Mouse (Mus musculus) adrenal gland, postnatal 36 days (tissue): ENCODE data around the gene Synpo2l. TPM values are rescaled to one million over a fixed set of nuclear protein-coding genes. Genes with fewer than 3 reads are reported as not detected.
A peak's percentile ranks its signal among the peaks of the same experiment; 100 is the strongest.

Experiments
- DNase-seq, 2 experiments: peaks; one replicate each; pipeline ENCODE4 v3.0.0; 2021; ENCODE audit warnings: mixed read lengths in 1 of 2
- total RNA-seq, 2 experiments: library from RNA; stranded (reverse); gene quantifications; 2 replicates each; pipeline ENCODE4 v1.2.3; 2021

Gene Synpo2l
- total RNA-seq, 2 experiments from 2014 or later, result 0.30 TPM

- no peak for DNase-seq
Measured at GRCm38 (mm10) chr14:20681742-20682141, 13.6 kb upstream of the Synpo2l start.

DNA sequence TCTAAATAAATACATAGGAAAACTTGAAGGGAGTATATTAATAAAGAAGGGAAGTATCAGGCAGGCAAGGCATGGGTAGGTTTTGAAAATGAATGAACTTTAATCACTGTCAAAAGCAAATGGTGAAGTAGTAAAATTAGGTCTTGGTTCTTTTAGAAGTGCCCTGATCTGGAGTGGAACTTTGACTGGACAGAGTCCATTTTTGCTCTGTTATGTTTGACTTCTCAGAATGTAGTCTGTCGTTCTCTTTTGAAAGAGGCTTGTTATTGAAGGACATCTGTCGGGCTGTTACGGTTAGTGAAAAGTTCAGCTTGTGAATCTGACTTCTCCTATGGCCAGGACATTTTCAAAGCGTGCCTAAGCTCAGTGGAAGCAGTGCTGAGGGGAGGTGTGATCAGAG, 9.8 kb upstream of the Synpo2l start:
- DNase-seq, result no peak

DNA sequence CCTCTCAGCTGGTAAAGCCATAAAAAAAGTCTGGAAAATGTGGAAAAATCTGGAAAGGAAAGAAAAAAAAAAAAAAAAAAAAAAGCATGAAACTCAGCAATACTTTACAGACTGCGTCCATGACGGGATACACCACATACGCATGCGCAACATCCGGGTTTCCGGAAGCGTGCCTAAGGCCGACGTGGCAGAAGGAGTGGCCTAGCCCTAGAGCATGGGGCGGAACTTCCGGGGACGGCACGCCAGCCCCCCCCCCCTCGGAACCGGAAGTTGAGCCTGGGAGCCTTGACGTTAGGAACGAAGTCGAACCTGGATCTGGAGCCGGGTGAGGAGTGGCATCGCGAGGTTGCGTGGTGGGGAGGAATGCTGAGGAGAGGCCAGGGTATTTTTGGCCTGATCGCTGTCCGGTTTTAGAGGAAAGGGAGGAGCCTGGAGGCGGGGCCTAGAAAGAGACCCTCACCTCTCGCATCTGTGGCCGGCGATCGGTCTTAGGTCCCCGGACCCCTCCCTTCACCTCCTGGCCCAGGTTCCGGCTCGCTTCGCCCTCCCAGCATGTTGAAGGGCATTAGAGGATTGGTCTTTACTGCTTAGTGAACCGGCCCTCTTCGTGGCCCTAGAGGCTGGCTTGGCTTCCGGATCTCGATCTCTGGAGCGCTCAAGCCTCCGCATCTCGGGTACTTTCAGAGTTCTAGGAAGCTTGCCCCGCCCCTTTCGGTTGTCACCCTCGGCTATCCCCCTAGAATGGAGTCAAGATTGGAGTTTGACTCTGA, 6.1 kb upstream of the Synpo2l start, which contains the start of gene Sec24c:
Sec24c (plus strand) TSS at position 245 of the 770 bp plus-strand sequence.
- peak; percentile 98 to 100 for DNase-seq

DNA sequence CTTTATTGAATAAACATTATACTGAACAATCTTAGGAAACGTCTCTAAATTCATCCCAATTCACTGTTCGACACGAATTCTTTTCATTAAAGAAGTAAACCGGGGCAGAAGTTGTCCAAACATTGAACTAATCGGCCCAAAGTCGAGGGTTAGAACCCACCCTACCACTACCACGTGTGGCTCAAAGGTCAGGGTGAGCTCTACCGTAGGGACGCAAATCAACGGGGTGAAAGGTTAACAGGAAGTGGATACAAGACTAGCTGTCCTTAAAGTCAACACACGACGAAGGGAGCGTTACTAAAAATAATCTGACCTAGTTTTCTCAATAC, 5.5 kb upstream of the Synpo2l start:
- peak; percentile 47 to 69 for DNase-seq

GRCm38 (mm10) chr14:20672990-20673389, 4.8 kb upstream of the Synpo2l start:
- peak; percentile 24 to 28 for DNase-seq

GRCm38 (mm10) chr14:20667469-20667868, 685 bp downstream of the Synpo2l start:
- no peak for DNase-seq

DNA sequence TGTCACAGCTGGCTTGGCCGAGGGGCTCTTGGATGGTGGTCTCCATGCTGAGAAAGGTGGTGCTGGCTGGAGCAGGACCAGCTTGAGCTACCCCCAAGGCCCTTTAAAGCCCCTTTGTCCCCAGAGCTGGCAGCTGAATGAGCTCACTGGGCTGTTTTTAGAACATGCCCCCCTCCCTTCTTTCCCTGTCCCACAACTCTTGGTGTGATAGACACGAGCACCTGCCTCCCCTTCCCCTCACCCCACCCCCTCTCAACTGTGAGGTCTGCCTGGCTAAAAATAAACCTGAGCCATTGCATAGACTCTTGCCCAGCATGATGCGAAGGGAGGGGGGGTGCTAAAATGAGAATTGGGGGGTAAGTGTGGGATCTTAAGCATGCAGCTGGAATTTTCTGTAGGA, 3.7 kb downstream of the Synpo2l start:
- DNase-seq, result no peak

GRCm38 (mm10) chr14:20663601-20664000, 4.6 kb downstream of the Synpo2l start:
- no peak for DNase-seq

DNA sequence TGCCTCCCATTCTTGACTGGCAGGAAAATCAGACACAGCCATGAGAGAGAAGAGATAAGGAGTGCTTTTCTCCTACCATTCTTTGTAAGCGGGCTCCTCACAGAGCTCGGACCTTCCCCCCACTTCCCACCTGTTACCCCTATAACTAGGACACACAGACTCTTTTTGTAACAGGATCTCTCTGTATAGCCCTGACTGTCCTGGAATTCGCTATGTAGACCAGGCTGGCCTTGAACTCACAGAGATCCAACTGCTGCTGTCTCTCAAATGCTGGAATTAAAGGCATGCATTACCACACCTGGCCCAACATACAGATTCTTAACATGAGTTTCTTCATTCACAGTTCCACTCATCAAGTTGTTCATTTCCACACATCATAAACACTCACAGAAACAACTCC, 5.4 kb downstream of the Synpo2l start:
- DNase-seq, result no peak

DNA sequence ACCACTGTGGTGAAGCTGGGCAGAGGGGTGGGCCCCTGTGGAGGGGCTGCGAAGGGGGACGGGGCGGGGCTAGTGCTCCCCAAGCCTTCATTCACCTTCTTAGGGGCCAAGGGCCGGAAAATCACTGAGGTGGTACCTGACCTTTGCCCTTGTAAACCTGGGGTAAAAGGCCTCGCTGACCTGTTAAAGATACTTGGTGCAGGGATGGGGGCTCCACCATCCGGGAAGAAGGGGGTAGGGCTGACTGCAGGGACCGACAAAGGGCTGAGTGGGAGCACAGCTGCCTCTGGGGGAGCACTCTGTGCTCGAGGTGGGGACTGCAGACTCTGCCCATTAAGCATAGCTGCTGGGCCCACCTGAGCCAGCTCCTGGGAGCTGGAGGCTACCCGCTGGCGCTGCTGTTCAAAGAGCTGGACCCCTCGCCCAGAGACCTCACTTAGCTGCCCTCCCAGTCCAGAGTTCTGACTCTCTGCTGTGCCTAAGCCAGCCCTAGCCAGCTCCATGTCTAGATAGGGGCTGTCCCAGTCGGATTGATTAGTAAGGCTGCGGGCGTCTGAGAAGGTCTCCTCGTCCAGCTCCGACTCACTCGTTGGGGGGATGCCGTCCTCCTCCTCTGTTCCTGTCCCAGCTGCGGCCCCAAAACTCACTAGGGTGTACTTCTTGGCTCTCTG, 6.4 kb downstream of the Synpo2l start:
- peak in 1 of 2 experiments; percentile 12 for DNase-seq

DNA sequence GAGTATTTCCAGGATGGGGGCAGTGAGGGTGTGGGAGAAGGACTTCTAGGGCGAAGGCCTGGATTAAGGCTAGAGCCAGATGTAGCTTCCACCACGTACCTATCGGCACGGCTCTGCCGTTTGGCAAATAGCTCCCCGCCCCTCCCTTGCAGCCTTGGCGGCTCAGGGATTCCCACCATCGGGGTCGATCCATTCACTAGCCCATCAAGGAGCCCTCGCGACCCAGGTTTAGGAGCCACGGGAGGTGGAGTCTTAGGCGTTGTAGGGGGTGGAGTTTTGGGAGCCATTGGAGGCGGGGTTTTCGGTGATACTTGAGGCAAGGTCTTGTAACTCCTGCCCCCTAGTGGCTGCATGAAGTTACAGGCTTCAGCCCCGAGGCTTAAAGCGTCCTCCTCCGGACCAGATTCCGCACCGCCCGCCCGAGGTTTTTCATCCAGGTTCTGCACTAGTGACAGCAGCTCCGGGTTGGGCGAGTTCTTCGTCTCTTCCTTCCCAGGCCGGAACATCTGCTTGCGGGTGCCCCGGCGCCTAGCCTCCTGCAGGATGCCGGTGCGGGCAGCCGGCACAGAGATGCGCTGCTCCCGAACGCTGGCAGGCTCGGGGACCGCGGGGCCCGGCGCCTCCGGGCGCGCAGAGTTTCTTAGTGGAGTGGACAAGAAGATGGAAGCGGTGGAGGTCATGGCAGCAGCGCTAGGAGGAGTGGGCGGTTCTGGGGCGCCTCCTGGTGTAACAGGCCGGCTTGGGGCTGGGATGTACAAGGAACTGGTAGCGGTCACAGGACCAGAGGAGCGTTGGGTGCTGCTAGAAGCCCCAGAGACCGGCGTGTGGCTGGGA, 7.1 kb downstream of the Synpo2l start:
- peak; percentile 93 to 96 for DNase-seq

DNA sequence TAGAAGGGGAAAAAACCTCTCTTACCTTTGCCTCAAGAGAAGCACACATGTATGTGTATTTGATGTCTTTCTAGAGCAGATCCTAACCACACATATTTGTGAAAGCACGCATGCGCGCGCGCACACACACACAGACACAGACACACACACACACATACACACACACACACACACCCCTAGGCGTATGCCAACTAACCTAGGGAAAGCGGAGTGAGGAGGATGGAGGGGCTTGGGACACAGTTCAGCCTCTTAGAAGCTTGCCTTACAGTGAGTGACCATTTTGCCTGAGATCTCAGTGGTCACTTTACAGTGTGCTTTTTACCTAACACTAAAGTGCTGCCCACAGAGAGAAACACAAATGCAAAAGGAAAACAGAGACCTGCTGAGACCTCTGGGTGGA, 8.5 kb downstream of the Synpo2l start:
- DNase-seq, result no peak

DNA sequence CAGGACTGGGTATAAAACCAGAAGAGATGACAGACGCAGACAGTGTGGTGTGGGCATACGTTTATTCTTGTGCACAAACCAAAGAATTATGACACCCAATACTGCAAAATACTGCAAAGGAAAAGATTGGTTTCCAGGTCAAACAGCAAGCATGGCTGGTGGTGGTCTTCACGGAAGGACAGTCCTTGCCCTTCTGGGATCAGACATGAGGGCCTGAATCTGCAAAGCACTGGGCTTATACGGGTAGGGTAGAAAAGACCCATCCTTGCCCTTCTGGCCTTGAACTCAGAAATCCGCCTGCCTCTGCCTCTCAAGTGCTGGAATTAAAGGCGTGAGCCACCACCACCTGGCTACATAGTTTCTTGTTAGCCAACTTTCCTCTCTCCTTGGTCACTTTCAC, 9.3 kb downstream of the Synpo2l start:
- no peak for DNase-seq

DNA sequence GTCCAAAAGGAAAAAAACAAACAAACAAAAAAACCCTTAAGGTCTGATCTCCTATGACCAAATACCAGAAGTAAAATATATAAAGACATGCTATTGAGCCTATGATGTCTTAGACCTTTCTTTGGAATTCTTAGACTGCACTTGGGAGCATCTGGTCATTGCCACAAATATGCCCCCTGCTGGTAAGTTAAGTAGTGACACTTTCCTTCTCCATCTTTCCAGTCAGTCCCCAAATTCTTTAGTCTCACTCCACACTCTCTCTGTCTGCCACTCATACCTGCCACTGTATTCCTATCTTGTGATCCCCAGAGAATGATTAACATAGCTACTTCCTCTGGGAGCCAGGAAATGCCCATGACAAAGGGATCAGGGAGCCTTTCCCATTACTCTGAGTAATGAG, 9.8 kb downstream of the Synpo2l start:
- peak in 1 of 2 experiments; percentile 60 for DNase-seq

- no peak for DNase-seq
Measured at GRCm38 (mm10) chr14:20656361-20656760, 11.8 kb downstream of the Synpo2l start, which contains the start of gene Myoz1. Myoz1 (minus strand) TSS chr14:20656540.

DNA sequence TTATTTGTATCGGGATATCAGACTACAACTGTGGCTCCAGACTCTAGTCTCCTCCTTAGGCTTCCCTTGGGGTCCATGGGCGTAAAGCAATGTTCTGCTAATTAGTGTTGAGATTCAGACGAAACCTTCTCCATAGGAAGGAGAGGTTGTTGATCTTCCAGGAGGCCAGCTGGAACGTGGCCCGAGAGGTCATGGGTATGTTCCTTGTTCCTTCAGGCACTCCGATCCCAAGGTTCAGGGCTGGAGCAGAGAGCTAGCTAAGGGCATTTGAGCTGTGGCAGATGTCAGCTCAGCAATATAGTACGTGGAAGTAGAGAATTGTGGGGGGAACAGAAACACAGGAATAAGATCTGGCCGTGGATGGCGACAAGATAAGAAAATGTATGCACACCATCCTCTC, 12.4 kb downstream of the Synpo2l start:
- DNase-seq, result no peak

GRCm38 (mm10) chr14:20654690-20655421, 13.3 kb downstream of the Synpo2l start:
- no peak for DNase-seq

GRCm38 (mm10) chr14:20651722-20652256, 16.4 kb downstream of the Synpo2l start:
- no peak for DNase-seq

DNA sequence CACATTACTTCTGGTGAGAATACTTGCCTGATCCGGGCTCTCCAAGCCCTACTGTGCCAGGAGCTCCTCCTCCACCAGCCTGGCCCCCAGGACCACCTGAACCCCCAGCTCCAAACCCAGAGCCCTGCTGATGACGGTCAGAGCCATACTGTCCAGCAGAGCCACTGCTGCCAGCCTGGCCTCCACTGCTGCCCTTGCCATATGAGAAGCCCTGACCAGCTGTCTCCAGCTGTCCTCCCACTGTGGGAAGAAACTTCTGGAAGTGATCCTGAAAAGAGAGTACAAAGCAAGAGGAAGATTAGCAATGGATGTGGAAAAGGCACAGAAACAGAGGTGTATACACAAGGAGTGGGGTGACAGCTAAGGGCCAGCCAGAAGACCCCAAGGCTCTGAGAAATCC, 17.2 kb downstream of the Synpo2l start:
- DNase-seq, result no peak

- DNase-seq, result no peak
Measured at GRCm38 (mm10) chr14:20646381-20646780, 21.8 kb downstream of the Synpo2l start.

DNA sequence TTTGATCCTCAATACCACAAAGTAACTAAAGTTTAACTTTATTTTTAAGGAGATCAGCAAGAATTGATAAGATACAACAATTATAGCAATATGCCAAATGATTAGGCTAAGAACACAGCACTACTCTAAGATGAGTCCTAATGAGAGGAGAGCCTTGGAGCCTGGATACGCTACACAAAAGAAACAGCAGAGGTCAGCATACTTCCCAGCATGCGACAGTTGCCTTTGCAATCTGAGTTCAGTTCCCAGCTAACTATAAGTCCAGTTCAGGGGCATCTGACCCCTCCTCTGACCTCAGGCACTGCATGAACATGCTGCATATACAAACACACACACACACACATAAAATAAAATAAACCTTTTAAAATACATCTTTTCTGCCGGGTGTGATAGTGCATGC, 22.6 kb downstream of the Synpo2l start:
- no peak for DNase-seq

DNA sequence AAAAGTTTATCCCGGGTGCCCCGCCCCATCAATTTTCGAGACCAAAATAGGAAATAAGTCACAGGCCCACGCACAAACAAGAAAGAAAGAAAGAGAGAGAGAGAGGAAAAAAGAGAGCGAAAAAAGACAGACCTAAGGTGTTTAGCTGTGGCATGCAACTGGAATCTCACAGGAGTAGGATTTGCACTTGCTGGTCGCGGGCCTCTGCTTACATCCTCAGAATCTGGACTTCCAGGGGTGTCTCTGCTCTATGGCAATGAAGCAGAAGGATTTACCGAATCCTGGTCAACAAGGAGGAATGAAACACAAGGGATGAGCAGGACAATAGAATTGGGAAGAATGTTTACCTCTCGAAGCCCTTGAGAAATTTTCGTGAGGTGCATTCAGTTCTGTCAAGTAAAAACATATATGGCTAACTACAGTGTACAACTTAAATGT, 26.7 kb downstream of the Synpo2l start:
- DNase-seq, result no peak
